Mouse (Mus musculus): ENCODE data around the gene 1600012H06Rik. TPM values are rescaled to one million over a fixed set of nuclear protein-coding genes. Genes with fewer than 3 reads are reported as not detected.

1600012H06Rik gene
- polyA plus RNA-seq, 1 experiment from 2014 or later: 32.8 TPM

DNA sequence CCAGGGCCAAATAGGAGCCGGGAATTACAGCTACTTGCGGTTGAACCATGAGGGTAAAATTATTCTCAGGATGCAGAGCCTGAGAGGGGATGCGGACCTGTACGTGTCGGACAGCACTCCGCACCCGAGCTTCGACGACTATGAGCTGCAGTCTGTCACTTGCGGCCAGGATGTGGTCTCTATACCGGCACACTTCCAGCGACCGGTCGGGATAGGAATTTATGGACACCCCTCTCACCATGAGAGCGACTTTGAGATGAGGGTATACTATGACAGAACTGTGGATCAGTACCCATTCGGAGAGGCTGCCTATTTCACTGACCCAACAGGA lies 710 bp downstream of the 1600012H06Rik start:
- peak overlapping the region; percentile 14 to 75; a peak in 2 of 4 replicates for H3K27ac ChIP-seq (replicated peaks in 1 of 2; ENCODE audit: control insufficient read depth in 1 of 2, insufficient read depth in 1 of 2, low read depth in 2 of 2, low read length in 2 of 2)
- peaks cover 38% of the 10 kb centered on the region for H3K36me3 ChIP-seq (ENCODE audit: control insufficient read depth, insufficient read depth, low read length)
- peak overlapping the region; percentile 66 for H3K4me3 ChIP-seq (ENCODE audit: control insufficient read depth in 1 of 2, insufficient read depth in 1 of 2, low read depth in 1 of 2, low read length in 2 of 2)
- 13% methylated on average over 16 of the region's 16 CpGs for WGBS
- H3K9ac ChIP-seq (ENCODE audit: low read length): peak overlapping the region; percentile 92
- peaks cover 4 to 14% of the 10 kb centered on the region in 2 experiments; a peak in 3 of 4 replicates for H3K4me1 ChIP-seq (ENCODE audit: control insufficient read depth in 2 of 2, insufficient read depth in 2 of 2, low read length in 2 of 2)
- H3K27me3 ChIP-seq (ENCODE audit: control insufficient read depth, insufficient read depth, low read length): no peaks in the 10 kb centered on the region
- H3K9me3 ChIP-seq (ENCODE audit: control insufficient read depth, low read length): no peaks in the 10 kb centered on the region
- peak overlapping the region; percentile 95 for H3K4me2 ChIP-seq (ENCODE audit: low read length)
- peak; percentile 2; the same call in 1 of the 2 replicates for ATAC-seq (ENCODE audit: insufficient number of reproducible peaks, insufficient read depth, low FRiP score, low read depth)

DNA sequence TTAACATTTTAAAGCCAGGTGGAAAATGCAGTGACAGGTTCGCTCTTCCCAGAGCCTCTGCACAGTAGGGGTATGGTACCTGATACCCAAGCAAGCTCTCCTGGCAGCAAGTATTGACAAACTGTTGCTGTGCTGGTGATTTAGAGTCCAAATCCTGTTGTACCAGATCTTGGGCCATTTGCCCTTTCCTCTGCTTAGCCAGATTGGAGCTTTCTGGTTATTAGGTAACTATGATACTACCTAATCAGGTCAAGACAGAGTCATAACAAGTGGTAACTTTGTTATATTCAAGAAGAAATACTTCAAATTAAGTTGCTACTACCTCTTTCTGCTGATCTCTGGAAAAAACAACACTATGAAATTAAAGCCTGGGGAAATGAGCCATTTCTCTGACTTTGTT lies 1.6 kb downstream of the 1600012H06Rik start:
- H3K4me3 ChIP-seq (ENCODE audit: control insufficient read depth in 1 of 2, insufficient read depth in 1 of 2, low read depth in 1 of 2, low read length in 2 of 2): no peak overlapping the region
- peaks cover 4 to 14% of the 10 kb centered on the region in 2 experiments; a peak in 3 of 4 replicates for H3K4me1 ChIP-seq (ENCODE audit: control insufficient read depth in 2 of 2, insufficient read depth in 2 of 2, low read length in 2 of 2)
- H3K27ac ChIP-seq (replicated peaks in 1 of 2; ENCODE audit: control insufficient read depth in 1 of 2, insufficient read depth in 1 of 2, low read depth in 2 of 2, low read length in 2 of 2): no peak overlapping the region
- no peaks in the 10 kb centered on the region for H3K9me3 ChIP-seq (ENCODE audit: control insufficient read depth, low read length)
- ATAC-seq (ENCODE audit: insufficient number of reproducible peaks, insufficient read depth, low FRiP score, low read depth): no peak
- no peaks in the 10 kb centered on the region for H3K27me3 ChIP-seq (ENCODE audit: control insufficient read depth, insufficient read depth, low read length)
- H3K36me3 ChIP-seq (ENCODE audit: control insufficient read depth, insufficient read depth, low read length): peaks cover 45% of the 10 kb centered on the region
- 89% methylated on average over 1 of the region's 1 CpGs for WGBS
- H3K4me2 ChIP-seq (ENCODE audit: low read length): peak overlapping the region; percentile 95
- no peak overlapping the region for H3K9ac ChIP-seq (ENCODE audit: low read length)

DNA sequence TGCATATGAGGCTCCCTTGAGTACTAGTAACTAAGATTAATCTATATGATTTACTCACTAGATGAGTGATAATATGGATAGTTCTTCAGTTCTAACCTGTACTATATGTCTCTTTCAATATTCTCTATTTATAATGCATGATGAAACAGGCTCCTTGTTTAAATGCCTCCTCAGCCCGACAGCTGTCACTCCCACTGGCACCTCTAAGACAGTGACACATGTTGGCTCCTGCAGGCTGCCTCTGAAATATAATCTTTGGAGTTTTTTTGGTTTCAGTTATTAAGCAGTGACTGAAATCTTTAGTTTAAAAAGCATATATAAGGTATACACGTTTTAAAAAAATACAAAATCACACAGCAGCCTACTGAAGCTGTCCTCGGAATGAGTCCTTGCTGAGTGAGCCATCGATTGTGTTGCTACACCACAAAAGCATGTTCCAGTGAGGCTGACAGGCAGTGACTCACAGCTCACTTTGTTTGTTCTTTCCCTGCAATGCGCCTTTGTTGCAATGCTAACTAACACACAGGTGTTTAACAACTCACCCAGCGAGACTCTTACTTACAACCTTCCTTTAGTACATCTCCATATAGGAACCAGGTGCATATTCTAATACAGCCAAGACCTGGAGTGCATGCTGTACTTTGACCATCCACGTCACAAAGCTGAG lies 6.3 kb downstream of the 1600012H06Rik start:
- Histone ChIP-seq H3K36me3 (ENCODE audit: control insufficient read depth, insufficient read depth, low read length) (peaks cover 93% of the 10 kb centered on the region), H3K27ac (replicated peaks in 1 of 2; ENCODE audit: control insufficient read depth in 1 of 2, insufficient read depth in 1 of 2, low read depth in 2 of 2, low read length in 2 of 2) (no peak overlapping the region), H3K4me2 (ENCODE audit: low read length) (no peak overlapping the region), H3K9ac (ENCODE audit: low read length) (no peak overlapping the region), H3K4me1 (ENCODE audit: control insufficient read depth in 2 of 2, insufficient read depth in 2 of 2, low read length in 2 of 2) (peaks cover 0 to 7% of the 10 kb centered on the region in 2 experiments; a peak in 1 of 4 replicates), H3K27me3 (ENCODE audit: control insufficient read depth, insufficient read depth, low read length) (no peaks in the 10 kb centered on the region), H3K4me3 (ENCODE audit: control insufficient read depth in 1 of 2, insufficient read depth in 1 of 2, low read depth in 1 of 2, low read length in 2 of 2) (no peak overlapping the region), H3K9me3 (ENCODE audit: control insufficient read depth, low read length) (no peaks in the 10 kb centered on the region)
- WGBS: 85% methylated on average over 7 of the region's 7 CpGs
- ATAC-seq (ENCODE audit: insufficient number of reproducible peaks, insufficient read depth, low FRiP score, low read depth): no peak

DNA sequence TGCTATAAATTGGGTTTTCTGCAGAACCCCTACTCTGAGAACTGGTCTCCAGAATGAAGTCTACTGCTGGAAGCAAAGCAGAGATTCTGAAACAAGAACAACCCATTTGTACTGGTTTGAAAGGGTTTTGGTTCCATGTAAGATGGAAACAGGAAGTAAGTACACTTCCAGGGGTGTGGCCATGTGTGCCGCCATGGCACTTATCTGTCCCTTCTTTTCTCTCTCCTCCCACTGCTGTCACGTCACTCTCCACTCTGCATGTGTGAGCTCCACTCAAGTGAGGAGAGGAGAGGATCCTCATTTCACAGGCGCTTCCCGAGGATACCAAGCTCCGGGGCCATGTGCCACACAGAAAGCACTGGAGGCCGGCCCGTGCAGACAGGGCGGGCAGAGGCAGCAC lies 10.5 kb downstream of the 1600012H06Rik start:
- Histone ChIP-seq H3K9me3 (ENCODE audit: control insufficient read depth, low read length) (no peaks in the 10 kb centered on the region), H3K4me3 (ENCODE audit: control insufficient read depth in 1 of 2, insufficient read depth in 1 of 2, low read depth in 1 of 2, low read length in 2 of 2) (no peak overlapping the region), H3K27me3 (ENCODE audit: control insufficient read depth, insufficient read depth, low read length) (no peaks in the 10 kb centered on the region), H3K4me1 (ENCODE audit: control insufficient read depth in 2 of 2, insufficient read depth in 2 of 2, low read length in 2 of 2) (no peaks in the 10 kb centered on the region), H3K36me3 (ENCODE audit: control insufficient read depth, insufficient read depth, low read length) (peaks cover 82% of the 10 kb centered on the region), H3K4me2 (ENCODE audit: low read length) (no peak overlapping the region), H3K27ac (replicated peaks in 1 of 2; ENCODE audit: control insufficient read depth in 1 of 2, insufficient read depth in 1 of 2, low read depth in 2 of 2, low read length in 2 of 2) (no peak overlapping the region), H3K9ac (ENCODE audit: low read length) (no peak overlapping the region)
- 77% methylated on average over 8 of the region's 8 CpGs for WGBS
- no peak for ATAC-seq (ENCODE audit: insufficient number of reproducible peaks, insufficient read depth, low FRiP score, low read depth)

DNA sequence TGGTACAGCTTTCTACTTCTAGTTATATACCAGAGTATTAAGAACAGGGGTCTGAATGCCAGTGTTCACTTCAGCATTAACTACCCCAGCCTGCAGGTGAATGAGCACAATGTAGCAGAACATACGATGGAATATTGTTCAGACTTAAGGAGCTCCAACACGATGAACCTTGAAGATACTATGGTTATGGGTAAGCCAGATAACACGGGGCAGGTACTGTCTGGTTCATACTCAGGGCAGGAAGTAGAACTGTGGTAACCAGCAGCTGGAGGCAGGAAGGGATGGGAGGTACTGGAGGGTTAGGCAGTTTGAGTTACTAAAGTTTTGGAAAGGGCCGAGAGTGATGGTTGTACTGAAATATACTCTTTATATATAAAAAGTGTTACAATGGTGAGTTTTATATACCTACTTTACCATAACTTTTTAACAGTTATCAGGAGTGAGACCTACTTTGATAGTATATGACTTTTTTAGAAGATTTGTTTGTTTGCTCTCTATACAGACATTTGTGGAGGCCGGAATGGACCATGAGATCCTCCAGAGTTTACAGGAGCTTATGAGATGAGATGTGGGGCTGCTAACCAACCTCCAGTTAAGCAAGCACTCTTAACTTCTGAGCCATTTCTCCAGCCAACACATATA lies 15.8 kb downstream of the 1600012H06Rik start:
- Histone ChIP-seq H3K27ac (replicated peaks in 1 of 2; ENCODE audit: control insufficient read depth in 1 of 2, insufficient read depth in 1 of 2, low read depth in 2 of 2, low read length in 2 of 2) (no peak overlapping the region), H3K9me3 (ENCODE audit: control insufficient read depth, low read length) (no peaks in the 10 kb centered on the region), H3K4me3 (ENCODE audit: control insufficient read depth in 1 of 2, insufficient read depth in 1 of 2, low read depth in 1 of 2, low read length in 2 of 2) (no peak overlapping the region), H3K36me3 (ENCODE audit: control insufficient read depth, insufficient read depth, low read length) (peaks cover 37% of the 10 kb centered on the region), H3K4me2 (ENCODE audit: low read length) (no peak overlapping the region), H3K9ac (ENCODE audit: low read length) (no peak overlapping the region), H3K4me1 (ENCODE audit: control insufficient read depth in 2 of 2, insufficient read depth in 2 of 2, low read length in 2 of 2) (peaks cover 2 to 7% of the 10 kb centered on the region in 2 experiments; a peak in 3 of 4 replicates), H3K27me3 (ENCODE audit: control insufficient read depth, insufficient read depth, low read length) (no peaks in the 10 kb centered on the region)
- ATAC-seq (ENCODE audit: insufficient number of reproducible peaks, insufficient read depth, low FRiP score, low read depth): no peak
- 86% methylated on average over 5 of the region's 5 CpGs for WGBS

DNA sequence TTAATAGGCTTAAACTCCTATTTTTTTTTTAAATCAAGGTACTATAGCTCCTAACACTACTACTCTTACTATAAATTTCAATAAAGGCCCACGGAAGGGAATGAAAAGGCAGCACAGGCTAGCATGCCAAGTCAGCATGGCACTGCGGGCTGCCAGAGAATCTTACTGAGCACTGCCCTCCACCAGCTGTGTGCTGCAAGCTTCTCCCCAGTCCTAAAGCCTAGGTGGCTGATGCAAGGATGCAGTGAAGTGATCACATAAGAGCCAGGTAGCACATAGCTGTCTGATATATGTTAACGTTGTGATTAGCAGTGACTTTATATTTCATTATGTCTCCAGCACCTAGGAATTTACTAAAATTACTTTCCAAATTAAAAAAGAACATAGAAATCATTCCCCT lies 17.0 kb downstream of the 1600012H06Rik start:
- no peak for ATAC-seq (ENCODE audit: insufficient number of reproducible peaks, insufficient read depth, low FRiP score, low read depth)
- H3K27ac ChIP-seq (replicated peaks in 1 of 2; ENCODE audit: control insufficient read depth in 1 of 2, insufficient read depth in 1 of 2, low read depth in 2 of 2, low read length in 2 of 2): no peak overlapping the region
- peak overlapping the region; percentile 60 for H3K9ac ChIP-seq (ENCODE audit: low read length)
- H3K4me3 ChIP-seq (ENCODE audit: control insufficient read depth in 1 of 2, insufficient read depth in 1 of 2, low read depth in 1 of 2, low read length in 2 of 2): peak overlapping the region; percentile 28 to 69; a peak in 3 of 4 replicates
- H3K9me3 ChIP-seq (ENCODE audit: control insufficient read depth, low read length): no peaks in the 10 kb centered on the region
- no peaks in the 10 kb centered on the region for H3K27me3 ChIP-seq (ENCODE audit: control insufficient read depth, insufficient read depth, low read length)
- H3K4me2 ChIP-seq (ENCODE audit: low read length): peak overlapping the region; percentile 94
- H3K36me3 ChIP-seq (ENCODE audit: control insufficient read depth, insufficient read depth, low read length): peaks cover 25% of the 10 kb centered on the region
- 28% methylated on average over 3 of the region's 3 CpGs for WGBS
- peaks cover 2 to 7% of the 10 kb centered on the region in 2 experiments; a peak in 3 of 4 replicates for H3K4me1 ChIP-seq (ENCODE audit: control insufficient read depth in 2 of 2, insufficient read depth in 2 of 2, low read length in 2 of 2)

DNA sequence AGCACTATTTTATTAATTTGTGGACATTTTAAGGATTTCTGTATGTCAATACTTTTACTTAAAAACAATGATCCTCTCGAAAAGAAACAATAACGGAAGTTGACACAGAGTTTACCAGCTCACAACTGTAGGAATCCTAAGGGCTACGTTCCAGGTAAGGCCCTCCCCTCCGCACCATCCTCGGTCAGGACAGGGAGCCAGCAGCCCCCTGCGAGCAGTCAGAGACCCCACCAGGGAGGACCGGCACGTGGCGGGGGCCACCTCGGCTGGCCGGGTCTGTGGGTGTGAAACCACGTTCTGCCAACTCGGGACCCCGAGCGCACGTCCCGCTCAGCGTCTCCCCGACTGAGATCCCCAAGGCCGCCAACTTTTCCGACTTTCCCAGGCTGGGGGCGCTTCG lies 17.5 kb downstream of the 1600012H06Rik start:
- Histone ChIP-seq H3K4me2 (ENCODE audit: low read length) (peak overlapping the region; percentile 94), H3K27me3 (ENCODE audit: control insufficient read depth, insufficient read depth, low read length) (no peaks in the 10 kb centered on the region), H3K4me1 (ENCODE audit: control insufficient read depth in 2 of 2, insufficient read depth in 2 of 2, low read length in 2 of 2) (peaks cover 2 to 7% of the 10 kb centered on the region in 2 experiments; a peak in 3 of 4 replicates), H3K9me3 (ENCODE audit: control insufficient read depth, low read length) (no peaks in the 10 kb centered on the region), H3K36me3 (ENCODE audit: control insufficient read depth, insufficient read depth, low read length) (peaks cover 22% of the 10 kb centered on the region), H3K4me3 (ENCODE audit: control insufficient read depth in 1 of 2, insufficient read depth in 1 of 2, low read depth in 1 of 2, low read length in 2 of 2) (peak overlapping the region; percentile 69 to 94), H3K9ac (ENCODE audit: low read length) (peak overlapping the region; percentile 82), H3K27ac (replicated peaks in 1 of 2; ENCODE audit: control insufficient read depth in 1 of 2, insufficient read depth in 1 of 2, low read depth in 2 of 2, low read length in 2 of 2) (peak overlapping the region; percentile 64 to 71; a peak in 3 of 4 replicates)
- no peak; the same call in 1 of the 2 replicates for ATAC-seq (ENCODE audit: insufficient number of reproducible peaks, insufficient read depth, low FRiP score, low read depth)
- WGBS: under 1% methylated on average over 19 of the region's 23 CpGs
